Mouse (Mus musculus) left cerebral cortex, adult 8-10 months (tissue): ENCODE results near the gene Cib1. TPM values are rescaled to one million over a fixed set of nuclear protein-coding genes. Genes with fewer than 3 reads are reported as not detected.

Source experiments
- DNase-seq, 2 experiments: peaks; one replicate each; pipeline ENCODE4 v3.0.0; 2022; ENCODE audit warnings: low spot score in 2 of 2
- total RNA-seq, 4 experiments: library from RNA; stranded (reverse); gene quantifications; 2 replicates each; pipeline ENCODE4 v1.2.4; 2022

Cib1 gene
- total RNA-seq, 4 experiments from 2014 or later: 19.7 to 26.3 (median 25.2) TPM

- DNase-seq: no peak
Observed at GRCm38 (mm10) chr7:80233799-80234198, 1.2 kb upstream of the Cib1 start.

- DNase-seq: no peak
Observed at GRCm38 (mm10) chr7:80231971-80232488, 583 bp downstream of the Cib1 start.

- no peak for DNase-seq
Observed at GRCm38 (mm10) chr7:80230196-80230595, 2.4 kb downstream of the Cib1 start.

- no peak for DNase-seq
Observed at GRCm38 (mm10) chr7:80227065-80227464, 5.5 kb downstream of the Cib1 start.

- no peak for DNase-seq
Observed at GRCm38 (mm10) chr7:80221179-80221750, 11.3 kb downstream of the Cib1 start.

- DNase-seq: no peak
Observed at GRCm38 (mm10) chr7:80220237-80220797, 12.3 kb downstream of the Cib1 start.

- no peak for DNase-seq
Observed at GRCm38 (mm10) chr7:80218666-80219065, 13.9 kb downstream of the Cib1 start.

GRCm38 (mm10) chr7:80216566-80216965 is 16.0 kb downstream of the Cib1 start:
- no peak for DNase-seq

- no peak for DNase-seq
Observed at GRCm38 (mm10) chr7:80215398-80215797, 17.2 kb downstream of the Cib1 start.

GRCm38 (mm10) chr7:80214459-80214858 is 18.2 kb downstream of the Cib1 start:
- no peak for DNase-seq

GRCm38 (mm10) chr7:80213604-80214003 is 19.0 kb downstream of the Cib1 start:
- DNase-seq: no peak

- DNase-seq: no peak
Observed at GRCm38 (mm10) chr7:80210982-80211381, 21.6 kb downstream of the Cib1 start.

GRCm38 (mm10) chr7:80209669-80210068 is 22.9 kb downstream of the Cib1 start:
- DNase-seq: no peak

- no peak for DNase-seq
Observed at GRCm38 (mm10) chr7:80208738-80209430, 23.7 kb downstream of the Cib1 start.

GRCm38 (mm10) chr7:80208026-80208642 is 24.5 kb downstream of the Cib1 start:
- DNase-seq: no peak

GRCm38 (mm10) chr7:80207314-80207731 is 25.3 kb downstream of the Cib1 start:
- no peak for DNase-seq

GRCm38 (mm10) chr7:80205705-80206589 is 26.7 kb downstream of the Cib1 start:
- no peak for DNase-seq

- DNase-seq: no peak
Observed at GRCm38 (mm10) chr7:80204961-80205360, 27.7 kb downstream of the Cib1 start.

- no peak for DNase-seq
Observed at GRCm38 (mm10) chr7:80204362-80204761, 28.3 kb downstream of the Cib1 start.

- no peak for DNase-seq
Observed at GRCm38 (mm10) chr7:80203638-80204096, 28.9 kb downstream of the Cib1 start.

- no peak for DNase-seq
Observed at GRCm38 (mm10) chr7:80202961-80203360, 29.7 kb downstream of the Cib1 start.
